Mouse (Mus musculus): ENCODE results near the gene Gm9513. TPM values are rescaled to one million over a fixed set of nuclear protein-coding genes. Genes with fewer than 3 reads are reported as not detected.

Gene Gm9513
- polyA plus RNA-seq (2015; fragmentation: Nextera tagmentation; extraction: Ambion mirVana): not detected in 2 replicates

- Histone ChIP-seq H3K27ac (no peak within 1 kb of the TSS), H3K36me3 (replicated peaks) (no peaks in the 10 kb centered on the region), H3K9me3 (peaks cover 4% of the 10 kb centered on the region), H3K4me3 (no peak within 1 kb of the TSS), H3K9ac (no peak within 1 kb of the TSS), H3K4me2 (no peak within 1 kb of the TSS), H3K27me3 (replicated peaks) (no peaks in the 10 kb centered on the region), H3K4me1 (no peaks in the 10 kb centered on the region)
- 62% methylated on average over 3 of the region's 3 CpGs for WGBS
- ATAC-seq (replicated peaks): no peak
Observed at GRCm38 (mm10) chr9:36475338-36475737, at the start of gene Gm9513. Gene Gm9513, plus strand, starts transcription at chr9:36475638.

GRCm38 (mm10) chr9:36431584-36431983 lies 43.9 kb upstream of the Gm9513 start, which contains the start of gene Gm7257:
Gene Gm7257, plus strand, starts transcription at chr9:36431884.
- H3K27ac ChIP-seq: no peak within 1 kb of the TSS
- no peak for ATAC-seq (replicated peaks)
- peaks cover 8% of the 10 kb centered on the region; the same call in 1 of the 2 replicates for H3K9me3 ChIP-seq
- 82% methylated on average over 4 of the region's 4 CpGs for WGBS
- H3K9ac ChIP-seq: no peak within 1 kb of the TSS
- H3K4me2 ChIP-seq: no peak within 1 kb of the TSS
- H3K27me3 ChIP-seq (replicated peaks): no peaks in the 10 kb centered on the region
- no peak within 1 kb of the TSS for H3K4me3 ChIP-seq
- H3K36me3 ChIP-seq (replicated peaks): no peaks in the 10 kb centered on the region
- H3K4me1 ChIP-seq: no peaks in the 10 kb centered on the region

- H3K4me2 ChIP-seq: no peak overlapping the region
- H3K27ac ChIP-seq: no peak overlapping the region
- H3K4me1 ChIP-seq: no peaks in the 10 kb centered on the region
- WGBS: 45% methylated on average over 2 of the region's 2 CpGs
- H3K9ac ChIP-seq: no peak overlapping the region
- H3K36me3 ChIP-seq (replicated peaks): no peaks in the 10 kb centered on the region
- H3K9me3 ChIP-seq: peaks cover 4% of the 10 kb centered on the region; the same call in 1 of the 2 replicates
- H3K4me3 ChIP-seq: no peak overlapping the region
- no peak for ATAC-seq (replicated peaks)
- no peaks in the 10 kb centered on the region for H3K27me3 ChIP-seq (replicated peaks)
Observed at GRCm38 (mm10) chr9:36435051-36435764, 40.2 kb upstream of the Gm9513 start.

- no peak overlapping the region for H3K27ac ChIP-seq
- no peak overlapping the region for H3K4me3 ChIP-seq
- no peaks in the 10 kb centered on the region for H3K36me3 ChIP-seq (replicated peaks)
- H3K9me3 ChIP-seq: peaks cover 5% of the 10 kb centered on the region; the same call in 1 of the 2 replicates
- no peaks in the 10 kb centered on the region for H3K27me3 ChIP-seq (replicated peaks)
- WGBS: 79% methylated on average over 4 of the region's 4 CpGs
- no peak overlapping the region for H3K9ac ChIP-seq
- H3K4me1 ChIP-seq: no peaks in the 10 kb centered on the region
- no peak overlapping the region for H3K4me2 ChIP-seq
- ATAC-seq (replicated peaks): no peak
Observed at GRCm38 (mm10) chr9:36494501-36495220, 19.2 kb downstream of the Gm9513 start.

GRCm38 (mm10) chr9:36495824-36496223 lies 20.4 kb downstream of the Gm9513 start:
- Histone ChIP-seq H3K4me2 (no peak overlapping the region), H3K9ac (no peak overlapping the region), H3K9me3 (peaks cover 5% of the 10 kb centered on the region; the same call in 1 of the 2 replicates), H3K4me1 (no peaks in the 10 kb centered on the region), H3K27me3 (replicated peaks) (no peaks in the 10 kb centered on the region), H3K27ac (no peak overlapping the region), H3K36me3 (replicated peaks) (no peaks in the 10 kb centered on the region), H3K4me3 (no peak overlapping the region)
- 49% methylated on average over 1 of the region's 1 CpGs for WGBS
- ATAC-seq (replicated peaks): no peak

GRCm38 (mm10) chr9:36504211-36504610 lies 28.8 kb downstream of the Gm9513 start:
- 78% methylated on average over 5 of the region's 5 CpGs for WGBS
- H3K9me3 ChIP-seq: peaks cover 16% of the 10 kb centered on the region; the same call in 1 of the 2 replicates

More at GRCm38 (mm10) chr9:36504211-36504610, 28.8 kb downstream of the Gm9513 start:
- no peaks in the 10 kb centered on the region for H3K36me3 ChIP-seq (replicated peaks)
- H3K4me2 ChIP-seq: no peak overlapping the region
- no peak overlapping the region for H3K9ac ChIP-seq
- ATAC-seq (replicated peaks): no peak
- no peak overlapping the region for H3K27ac ChIP-seq
- H3K4me3 ChIP-seq: no peak overlapping the region
- no peaks in the 10 kb centered on the region for H3K4me1 ChIP-seq
- H3K27me3 ChIP-seq (replicated peaks): no peaks in the 10 kb centered on the region

Other genes with a start within 250 kb of the Gm9513 start
- not detected in 2 replicates for gene Gm7257, start 43.8 kb upstream of the Gm9513 start, polyA plus RNA-seq (2015; fragmentation: Nextera tagmentation; extraction: Ambion mirVana)
- not detected in 2 replicates for gene Gm5615, start 66.3 kb downstream of the Gm9513 start, polyA plus RNA-seq (2015; fragmentation: Nextera tagmentation; extraction: Ambion mirVana)
- gene Gm17689, start 107.0 kb downstream of the Gm9513 start, polyA plus RNA-seq (2015; fragmentation: Nextera tagmentation; extraction: Ambion mirVana): not detected in 2 replicates
- gene A630095E13Rik, start 167.7 kb downstream of the Gm9513 start, polyA plus RNA-seq (2015; fragmentation: Nextera tagmentation; extraction: Ambion mirVana): not detected in 2 replicates
- not detected in 2 replicates for gene Acrv1, start 217.6 kb downstream of the Gm9513 start, polyA plus RNA-seq (2015; fragmentation: Nextera tagmentation; extraction: Ambion mirVana)

Measured in midbrain, embryonic 15.5 days (tissue).